Mouse (Mus musculus) CH12.LX (cell line): ENCODE measurements around the gene Itpr3. TPM values are rescaled to one million over a fixed set of nuclear protein-coding genes. Genes with fewer than 3 reads are reported as not detected.

Source experiments
- DNase-seq: peaks from one replicate; pipeline ENCODE4 v3.0.0-alpha.2; 2013; ENCODE audit errors: extremely low read depth
- H3K27ac ChIP-seq: 2 replicates; pipeline ENCODE4 v1.5.1; 2012; ENCODE audit warnings: low read depth, mild to moderate bottlenecking, control low read depth, moderate library complexity; ENCODE audit not compliant: insufficient read depth
- H3K27me3 ChIP-seq: replicated peaks from 2 replicates; pipeline ENCODE3; 2012; ENCODE audit warnings: inconsistent platforms
- H3K36me3 ChIP-seq, 2 experiments: replicated peaks in 1 of 2; 2 replicates each; pipeline versions ENCODE3 to v1.6.1; 2012; ENCODE audit warnings: inconsistent platforms in 1 of 2, low read length in 1 of 2, mild to moderate bottlenecking in 1 of 2, mixed read lengths in 1 of 2, moderate library complexity in 1 of 2; ENCODE audit not compliant: control insufficient read depth in 1 of 2, insufficient read depth in 1 of 2
- H3K4me1 ChIP-seq, 2 experiments: 2 replicates each; pipeline ENCODE4 v1.6.1; 2012; ENCODE audit warnings: inconsistent platforms in 1 of 2, moderate library complexity in 1 of 2; ENCODE audit not compliant: insufficient read depth in 2 of 2, control insufficient read depth in 1 of 2
- H3K4me2 ChIP-seq: 2 replicates; pipeline ENCODE4 v1.6.1; 2012; ENCODE audit warnings: low read depth, mild to moderate bottlenecking, control low read depth; ENCODE audit not compliant: poor library complexity, insufficient read depth, severe bottlenecking
- H3K4me3 ChIP-seq, 3 experiments: fragments of 150-350 bp in 1 of 3; sonication (generic) in 1 of 3; replicated peaks in 1 of 3; 2 replicates each; pipeline versions ENCODE3 to v1.5.1; 2011 to 2012; ENCODE audit warnings: low read depth in 2 of 3, low read length in 2 of 3, mild to moderate bottlenecking in 2 of 3, moderate library complexity in 2 of 3, control low read depth in 1 of 3, improper control_type of control experiment in 1 of 3, inconsistent platforms in 1 of 3, mixed read lengths in 1 of 3; ENCODE audit not compliant: poor library complexity in 1 of 3
- H3K79me2 ChIP-seq: replicated peaks from 2 replicates; pipeline ENCODE4 v1.6.1; 2012; ENCODE audit warnings: mild to moderate bottlenecking, moderate library complexity; ENCODE audit not compliant: control insufficient read depth, poor library complexity, insufficient read depth, severe bottlenecking; ENCODE audit errors: extremely low read depth
- H3K9ac ChIP-seq: 2 replicates; pipeline ENCODE4 v1.6.1; 2012; ENCODE audit warnings: low read depth, mild to moderate bottlenecking, control low read depth, moderate library complexity; ENCODE audit not compliant: insufficient read depth
- H3K9me3 ChIP-seq: replicated peaks from 2 replicates; pipeline ENCODE3; 2012; ENCODE audit warnings: low read length, inconsistent platforms, mixed read lengths
- BHLHE40 ChIP-seq: IDR thresholded peaks from 2 replicates; pipeline ENCODE4 v1.6.1; 2011; ENCODE audit warnings: mild to moderate bottlenecking, low read depth, low read length, improper control_type of control experiment
- E2F4 ChIP-seq: IDR thresholded peaks from 2 replicates; pipeline ENCODE4 v1.6.1; 2011; ENCODE audit warnings: low read depth, low read length, improper control_type of control experiment; ENCODE audit not compliant: insufficient replicate concordance
- EP300 ChIP-seq: IDR thresholded peaks from 2 replicates; pipeline ENCODE4 v1.6.1; 2011; ENCODE audit warnings: low read length, improper control_type of control experiment
- HCFC1 ChIP-seq: IDR thresholded peaks from 2 replicates; pipeline ENCODE4 v1.6.1; 2012; ENCODE audit warnings: low read depth, mild to moderate bottlenecking, inconsistent platforms, low read length, improper control_type of control experiment
- IRF4 ChIP-seq: IDR thresholded peaks from 2 replicates; pipeline ENCODE4 v1.6.1; 2014; ENCODE audit warnings: low read depth, mild to moderate bottlenecking, inconsistent platforms, low read length, improper control_type of control experiment
- JUN ChIP-seq: IDR thresholded peaks from 2 replicates; pipeline ENCODE4 v1.6.1; 2011; ENCODE audit warnings: low read depth, mild to moderate bottlenecking, low read length, improper control_type of control experiment, moderate library complexity; ENCODE audit not compliant: insufficient read depth
- KAT2A ChIP-seq: IDR thresholded peaks from 2 replicates; pipeline ENCODE4 v1.6.1; 2012; ENCODE audit warnings: low read length, improper control_type of control experiment, inconsistent platforms; ENCODE audit not compliant: insufficient replicate concordance
- MAX ChIP-seq: IDR thresholded peaks from 2 replicates; pipeline ENCODE4 v1.6.1; 2011; ENCODE audit warnings: low read length, improper control_type of control experiment
- MXI1 ChIP-seq: IDR thresholded peaks from 2 replicates; pipeline ENCODE4 v1.6.1; 2011; ENCODE audit warnings: mild to moderate bottlenecking, low read depth, low read length, improper control_type of control experiment
- NRF1 ChIP-seq: IDR thresholded peaks from 2 replicates; pipeline ENCODE4 v1.6.1; 2014; ENCODE audit warnings: low read depth, mild to moderate bottlenecking, inconsistent platforms, low read length, improper control_type of control experiment, moderate library complexity
- PAX5 ChIP-seq: IDR thresholded peaks from 2 replicates; pipeline ENCODE4 v1.6.1; 2012; ENCODE audit warnings: low read length, inconsistent platforms, mixed read lengths
- POLR2A ChIP-seq: IDR thresholded peaks from 2 replicates; pipeline ENCODE4 v1.6.1; 2011; ENCODE audit warnings: low read depth, mild to moderate bottlenecking, improper control_type of control experiment, low read length
- POLR2AphosphoS2 ChIP-seq: IDR thresholded peaks from 2 replicates; pipeline ENCODE4 v1.6.1; 2011; ENCODE audit warnings: low read depth, low read length, improper control_type of control experiment
- RCOR1 ChIP-seq: conservative IDR thresholded peaks from 2 replicates; pipeline ENCODE4 v1.6.1; 2012; ENCODE audit warnings: low read depth, mild to moderate bottlenecking, inconsistent platforms, low read length, improper control_type of control experiment
- TCF12 ChIP-seq: IDR thresholded peaks from 2 replicates; pipeline ENCODE4 v1.6.1; 2014; ENCODE audit warnings: low read depth, mild to moderate bottlenecking, inconsistent platforms, low read length, improper control_type of control experiment
- USF2 ChIP-seq: conservative IDR thresholded peaks from 2 replicates; pipeline ENCODE4 v1.6.1; 2011; ENCODE audit warnings: low read depth, low read length, improper control_type of control experiment
- ZC3H11A ChIP-seq: IDR thresholded peaks from 2 replicates; pipeline ENCODE4 v1.6.1; 2012; ENCODE audit warnings: low read depth, mild to moderate bottlenecking, inconsistent platforms, low read length, improper control_type of control experiment
- dilution Hi-C: fragments of 300-500 bp; cut with MboI; formaldehyde crosslinking; loops from 2 replicates; pipeline ENCODE4 v1.14.3; 2020; ENCODE audit warnings: low sequenced_read_pairs; ENCODE audit not compliant: extremely low pct_unique_long_range_greater_than_20kb, extremely low pct_ligation_motif_present
- in situ Hi-C: fragments of 300-500 bp; cut with MboI; formaldehyde crosslinking; loops from 3 replicates; pipeline ENCODE4 v1.14.3; 2019; ENCODE audit warnings: low sequenced_read_pairs, low pct_ligation_motif_present, low pct_unique_long_range_greater_than_20kb, mixed read lengths
- polyA plus RNA-seq: library from polyadenylated mRNA; unstranded; fragments of >175 nt; gene quantifications from 2 replicates; pipeline ENCODE4 v1.2.1, GENCODE M21; 2012; ENCODE audit warnings: low read depth; ENCODE audit not compliant: insufficient read length
- total RNA-seq, 2 experiments: library from RNA; depleted of rRNA; stranded (reverse); fragments of 300-350 nt in 1 of 2; fragments of >200 nt in 1 of 2; gene quantifications; 2 replicates each; pipeline ENCODE4 v1.2.3; 2012 to 2014

Itpr3 gene
- total and polyA plus RNA-seq, 3 experiments = 2.5 to 11.3 (median 9.5) TPM

DNA sequence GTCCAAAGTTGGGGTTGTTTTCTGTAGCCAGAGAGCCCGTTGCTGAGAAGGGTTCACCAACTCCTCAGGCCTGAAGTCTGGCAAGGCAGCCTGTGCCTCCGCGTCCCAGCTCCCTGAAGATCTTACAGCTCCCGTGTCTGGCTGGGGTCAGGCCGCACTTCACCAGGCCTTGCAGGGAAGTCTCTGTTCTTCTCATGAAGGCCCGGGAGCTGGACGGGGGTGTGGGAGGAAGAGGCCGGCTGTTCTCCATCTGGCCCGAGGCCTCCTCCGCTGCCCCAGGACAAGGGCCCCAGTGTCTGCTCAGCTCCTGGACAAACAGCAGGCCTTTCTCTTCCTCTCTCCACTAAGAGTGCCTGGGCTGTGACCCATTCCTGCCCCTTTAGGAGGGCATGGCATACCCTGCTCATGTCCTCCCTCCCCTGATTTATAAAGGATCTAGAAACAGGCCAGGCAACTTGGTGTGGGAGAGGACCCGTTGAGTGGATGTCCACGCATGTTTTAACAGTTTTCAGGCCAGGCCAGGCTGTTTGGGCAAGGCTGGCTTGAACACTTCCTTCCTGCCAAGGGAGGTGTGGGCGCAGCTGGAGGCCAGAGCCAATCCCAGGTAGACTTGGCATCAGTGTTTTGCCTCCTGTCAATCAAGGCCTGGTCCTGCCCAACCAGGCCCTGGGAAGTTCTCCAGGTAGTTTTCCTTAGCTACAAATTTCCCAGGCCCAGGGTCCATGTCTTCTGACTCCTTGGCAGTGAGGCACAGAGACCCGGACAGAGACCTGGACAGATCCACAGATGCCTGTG is 8.5 kb upstream of the Itpr3 start:
- Histone ChIP-seq H3K4me1 (peaks cover 6 to 45% of the 10 kb centered on the region in 2 experiments), H3K4me2 (no peak overlapping the region), H3K9ac (no peak overlapping the region), H3K27ac (no peak overlapping the region), H3K79me2 (no peaks in the 10 kb centered on the region), H3K4me3 (no peak overlapping the region), H3K9me3 (no peaks in the 10 kb centered on the region), H3K36me3 (no peaks in the 10 kb centered on the region), H3K27me3 (no peaks in the 10 kb centered on the region)
- dilution Hi-C loops (no loop called here), in situ Hi-C loops (loop anchor here (5.0 to 25.0 kb wide), 2 partner anchors 69 to 464 kb away; partner anchors contain the start of gene Grm4)
- TF ChIP-seq JUN = no peak
- TF ChIP-seq USF2 = no peak
- TF ChIP-seq TCF12 = no peak
- no peak for TF ChIP-seq POLR2AphosphoS2
- no peak for TF ChIP-seq ZC3H11A
- no peak for TF ChIP-seq NRF1
- no peak for DNase-seq

DNA sequence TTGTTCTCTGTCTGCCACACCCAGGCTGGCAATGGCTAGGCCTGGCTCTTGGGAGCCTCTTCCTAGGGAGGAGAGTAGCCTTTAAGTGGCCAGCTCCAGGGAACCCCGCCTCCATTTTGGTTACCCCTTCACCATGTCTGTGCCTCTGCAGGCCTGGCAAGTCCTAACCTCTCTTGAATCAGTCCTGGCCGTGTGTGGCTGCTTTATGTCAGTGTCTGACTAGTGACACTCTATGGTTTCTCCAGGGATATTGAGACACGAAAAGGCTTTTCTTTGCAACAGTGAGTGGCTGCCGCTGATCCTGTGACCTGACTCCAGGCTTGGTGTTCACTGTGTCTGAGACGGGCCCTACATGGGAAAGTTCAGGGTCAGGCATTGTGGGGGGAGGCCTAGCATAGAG is 6.3 kb upstream of the Itpr3 start:
- Histone ChIP-seq H3K4me1 (peaks cover 6 to 37% of the 10 kb centered on the region in 2 experiments), H3K79me2 (no peaks in the 10 kb centered on the region), H3K27ac (no peak overlapping the region), H3K9me3 (no peaks in the 10 kb centered on the region), H3K36me3 (no peaks in the 10 kb centered on the region), H3K9ac (no peak overlapping the region), H3K4me2 (no peak overlapping the region), H3K27me3 (no peaks in the 10 kb centered on the region), H3K4me3 (no peak overlapping the region)
- no peak for DNase-seq
- in situ Hi-C loops (no loop called here), dilution Hi-C loops (no loop called here)
- no peak for TF ChIP-seq RCOR1
- no peak for TF ChIP-seq KAT2A
- no peak for TF ChIP-seq EP300
- TF ChIP-seq POLR2AphosphoS2 = no peak
- no peak for TF ChIP-seq POLR2A
- TF ChIP-seq BHLHE40 = no peak
- TF ChIP-seq ZC3H11A = no peak
- no peak for TF ChIP-seq E2F4
- no peak for TF ChIP-seq USF2
- TF ChIP-seq PAX5 = no peak
- no peak for TF ChIP-seq MAX
- no peak for TF ChIP-seq NRF1
- TF ChIP-seq MXI1 = no peak
- TF ChIP-seq HCFC1 = no peak
- no peak for TF ChIP-seq IRF4
